Mouse (Mus musculus) limb, embryonic 15.5 days (tissue): ENCODE data around the gene En2. TPM values are rescaled to one million over a fixed set of nuclear protein-coding genes. Genes with fewer than 3 reads are reported as not detected.

Source experiments
- ATAC-seq: fragments of 200-750 bp; cut with Nextera tagmentation; 2 replicates; pipeline ENCODE4 v1.8.0; 2017; ENCODE audit warnings: low read depth, moderate TSS enrichment; ENCODE audit not compliant: insufficient number of reproducible peaks, low FRiP score, low TSS enrichment
- H3K27ac ChIP-seq: fragments of 300-500 bp; sonication (generic); 2 replicates; pipeline ENCODE4 v1.5.1; 2015; ENCODE audit warnings: moderate library complexity, mild to moderate bottlenecking, inconsistent platforms
- H3K27me3 ChIP-seq: fragments of 300-500 bp; sonication (generic); 2 replicates; pipeline ENCODE4 v1.6.1; 2015; ENCODE audit warnings: inconsistent platforms
- H3K36me3 ChIP-seq: fragments of 300-500 bp; sonication (generic); 2 replicates; pipeline ENCODE4 v1.6.1; 2015; ENCODE audit warnings: inconsistent platforms
- H3K4me1 ChIP-seq: fragments of 300-500 bp; sonication (generic); 2 replicates; pipeline ENCODE4 v1.6.1; 2015; ENCODE audit warnings: inconsistent platforms
- H3K4me2 ChIP-seq: fragments of 300-500 bp; sonication (generic); 2 replicates; pipeline ENCODE4 v1.6.1; 2015; ENCODE audit warnings: mild to moderate bottlenecking, inconsistent platforms
- H3K4me3 ChIP-seq: fragments of 300-500 bp; sonication (generic); 2 replicates; pipeline ENCODE4 v1.5.1; 2015; ENCODE audit warnings: mild to moderate bottlenecking, inconsistent platforms
- H3K9ac ChIP-seq: fragments of 300-500 bp; sonication (generic); 2 replicates; pipeline ENCODE4 v1.6.1; 2015; ENCODE audit warnings: inconsistent platforms
- H3K9me3 ChIP-seq: fragments of 300-500 bp; sonication (generic); 2 replicates; pipeline ENCODE4 v1.6.1; 2016; ENCODE audit warnings: inconsistent platforms
- WGBS: fragments of 180-500 bp; shearing (Covaris S2); methylation state at CpG from one replicate; pipeline ENCODE4 v1.1.7; 2015; 5-methylcytosine and 5-hydroxymethylcytosine counted together
- polyA plus RNA-seq: library from polyadenylated mRNA; unstranded; fragments of >200 nt; fragmentation: Nextera tagmentation; extraction: Ambion mirVana; gene quantifications from 2 replicates; pipeline ENCODE4 v1.2.1, GENCODE M21; 2015

En2 gene
- polyA plus RNA-seq, 1 experiment from 2014 or later, result not detected

DNA sequence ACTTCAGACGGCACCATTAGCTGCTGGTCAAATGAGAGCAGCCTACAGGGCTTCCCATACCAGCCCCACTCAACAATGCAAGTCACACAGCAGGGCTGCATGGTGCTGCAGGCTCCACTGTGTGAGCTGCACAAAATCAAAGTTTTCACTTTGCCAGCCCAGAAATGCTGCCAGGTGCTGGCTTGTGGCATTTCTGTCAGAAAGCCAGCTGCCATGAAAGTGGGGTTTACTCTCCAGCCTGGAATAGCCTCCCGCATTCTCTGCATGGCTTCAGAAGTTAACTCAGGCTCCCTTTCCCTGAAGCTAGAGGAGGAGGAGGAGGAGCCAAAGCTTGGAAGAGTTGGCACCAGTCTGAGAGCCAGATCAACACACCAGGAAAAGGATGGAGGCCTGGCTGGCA is 29.1 kb upstream of the En2 start:
- H3K4me3 ChIP-seq, result no peak overlapping the region
- WGBS, result 23% methylated on average over 2 of the region's 2 CpGs
- H3K4me1 ChIP-seq, result no peaks in the 10 kb centered on the region
- H3K27me3 ChIP-seq, result peaks cover 27% of the 10 kb centered on the region
- no peaks in the 10 kb centered on the region for H3K9me3 ChIP-seq
- ATAC-seq, result no peak
- H3K27ac ChIP-seq, result no peak overlapping the region
- H3K4me2 ChIP-seq, result no peak overlapping the region
- H3K9ac ChIP-seq, result no peak overlapping the region
- H3K36me3 ChIP-seq, result no peaks in the 10 kb centered on the region

DNA sequence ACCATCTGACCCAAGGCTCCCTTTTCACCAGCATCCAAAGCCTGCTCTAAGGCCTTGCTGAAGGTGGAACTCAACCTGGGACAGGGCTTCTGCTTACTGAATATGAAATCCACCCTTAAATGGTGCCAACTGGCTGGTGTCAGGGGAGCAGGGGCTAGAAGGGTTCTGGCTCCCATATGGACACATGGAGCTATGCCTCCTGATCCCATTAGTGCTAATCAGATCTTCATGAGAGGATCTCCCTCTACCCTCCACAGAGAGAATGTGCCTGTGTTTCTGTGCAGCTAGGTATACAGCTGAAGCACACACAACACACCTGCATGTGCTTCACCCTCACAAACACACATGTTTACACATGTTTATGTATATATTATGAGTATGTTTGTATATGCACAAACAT is 20.9 kb upstream of the En2 start:
- H3K27ac ChIP-seq, result no peak overlapping the region
- ATAC-seq, result no peak
- H3K4me1 ChIP-seq, result no peaks in the 10 kb centered on the region
- H3K4me2 ChIP-seq, result no peak overlapping the region
- peaks cover 15% of the 10 kb centered on the region for H3K27me3 ChIP-seq
- no peaks in the 10 kb centered on the region for H3K9me3 ChIP-seq
- H3K9ac ChIP-seq, result no peak overlapping the region
- no peak overlapping the region for H3K4me3 ChIP-seq
- no peaks in the 10 kb centered on the region for H3K36me3 ChIP-seq

- ATAC-seq, result no peak
- H3K9me3 ChIP-seq, result no peaks in the 10 kb centered on the region
- 67% methylated on average over 8 of the region's 8 CpGs for WGBS
- peaks cover 24% of the 10 kb centered on the region for H3K27me3 ChIP-seq
- H3K4me1 ChIP-seq, result no peaks in the 10 kb centered on the region
- H3K4me3 ChIP-seq, result no peak overlapping the region
- no peak overlapping the region for H3K4me2 ChIP-seq
- H3K27ac ChIP-seq, result no peak overlapping the region
- no peaks in the 10 kb centered on the region for H3K36me3 ChIP-seq
- no peak overlapping the region for H3K9ac ChIP-seq
Observed at GRCm38 (mm10) chr5:28146018-28146417, 19.5 kb upstream of the En2 start.

- Histone ChIP-seq H3K4me3 (no peak overlapping the region), H3K9me3 (no peaks in the 10 kb centered on the region), H3K9ac (no peak overlapping the region), H3K27ac (no peak overlapping the region), H3K36me3 (no peaks in the 10 kb centered on the region), H3K4me2 (no peak overlapping the region), H3K4me1 (no peaks in the 10 kb centered on the region), H3K27me3 (peaks cover 38% of the 10 kb centered on the region)
- no peak for ATAC-seq
- 40% methylated on average over 3 of the region's 3 CpGs for WGBS
Observed at GRCm38 (mm10) chr5:28148473-28148872, 17.0 kb upstream of the En2 start.

DNA sequence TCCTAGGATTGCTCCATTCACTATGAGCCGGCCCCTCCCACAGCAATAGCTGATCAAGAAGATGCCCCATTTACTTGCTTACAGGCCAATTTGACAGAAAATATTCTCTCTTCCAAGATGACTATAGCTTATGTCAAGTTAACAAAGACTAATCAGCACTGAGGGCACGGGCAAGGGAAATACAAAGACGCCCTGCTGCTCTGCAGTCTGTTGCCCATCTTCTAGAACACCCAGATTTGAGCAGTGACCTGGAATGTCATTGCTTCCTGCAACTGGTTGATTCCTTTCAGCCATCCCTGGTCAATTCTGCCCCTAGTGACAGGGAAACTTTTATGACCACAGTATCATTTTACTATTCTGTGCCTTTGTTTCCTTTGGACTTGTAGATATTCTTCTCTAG is 16.1 kb upstream of the En2 start:
- no peak overlapping the region for H3K4me3 ChIP-seq
- H3K27ac ChIP-seq, result no peak overlapping the region
- WGBS, result 88% methylated on average over 3 of the region's 3 CpGs
- H3K27me3 ChIP-seq, result peaks cover 48% of the 10 kb centered on the region
- H3K4me2 ChIP-seq, result no peak overlapping the region
- no peak for ATAC-seq
- H3K36me3 ChIP-seq, result no peaks in the 10 kb centered on the region
- no peaks in the 10 kb centered on the region for H3K9me3 ChIP-seq
- H3K4me1 ChIP-seq, result no peaks in the 10 kb centered on the region
- no peak overlapping the region for H3K9ac ChIP-seq

GRCm38 (mm10) chr5:28157044-28157730 is 8.3 kb upstream of the En2 start:
- Histone ChIP-seq H3K4me1 (peaks cover 18% of the 10 kb centered on the region), H3K9me3 (no peaks in the 10 kb centered on the region), H3K4me2 (no peak overlapping the region), H3K9ac (no peak overlapping the region), H3K27me3 (peaks cover 95% of the 10 kb centered on the region), H3K27ac (no peak overlapping the region), H3K4me3 (no peak overlapping the region), H3K36me3 (no peaks in the 10 kb centered on the region)
- ATAC-seq, result no peak
- 2% methylated on average over 9 of the region's 9 CpGs for WGBS

- Histone ChIP-seq H3K9ac (no peak overlapping the region), H3K36me3 (no peaks in the 10 kb centered on the region), H3K4me1 (peaks cover 18% of the 10 kb centered on the region), H3K4me3 (no peak overlapping the region), H3K9me3 (no peaks in the 10 kb centered on the region), H3K27me3 (peaks cover 95% of the 10 kb centered on the region), H3K4me2 (peak overlapping the region; percentile 34; the same call in 1 of the 2 replicates), H3K27ac (no peak overlapping the region)
- 3% methylated on average over 17 of the region's 17 CpGs for WGBS
- no peak for ATAC-seq
Observed at GRCm38 (mm10) chr5:28157781-28158180, 7.7 kb upstream of the En2 start.

DNA sequence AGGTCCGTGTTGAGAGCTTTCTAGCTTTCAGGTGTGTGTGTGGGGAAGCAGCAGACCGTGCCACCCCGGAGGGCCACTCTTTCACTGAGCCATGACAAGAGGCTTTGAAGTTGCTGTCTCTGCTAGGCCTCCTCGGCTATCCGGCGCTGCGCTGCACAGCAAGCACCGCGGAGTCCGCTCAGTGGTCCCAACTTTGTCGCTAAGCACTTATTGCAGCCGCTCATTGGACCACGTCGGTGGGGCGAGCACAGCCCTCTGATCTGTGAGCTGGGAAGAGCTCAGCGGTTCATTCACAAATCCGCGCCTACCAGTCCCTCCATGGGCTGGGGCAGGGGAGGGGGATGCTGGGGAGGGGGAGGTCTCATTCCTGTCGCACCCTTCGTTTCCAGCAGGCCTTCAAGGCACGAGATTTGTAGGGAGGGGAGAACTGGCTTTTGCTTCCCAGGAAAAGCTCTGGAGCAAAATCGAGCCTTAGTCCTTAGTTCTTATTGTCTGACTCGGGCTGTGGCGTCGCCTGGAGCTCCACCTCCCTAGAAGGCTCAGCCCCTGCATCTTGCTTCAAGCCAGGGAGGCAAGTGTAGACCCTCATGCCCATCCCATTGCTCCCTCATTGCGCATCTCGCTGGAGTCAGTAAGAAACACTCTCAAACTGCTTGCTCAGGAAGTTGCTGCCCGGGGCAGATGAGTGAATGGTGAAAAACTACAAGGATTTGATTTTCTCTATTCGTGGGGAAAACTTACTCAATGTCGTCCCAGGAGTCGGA is 7.0 kb upstream of the En2 start:
- peak overlapping the region; percentile 34 for H3K4me2 ChIP-seq
- WGBS, result 1% methylated on average over 31 of the region's 31 CpGs
- no peak overlapping the region for H3K9ac ChIP-seq
- H3K4me1 ChIP-seq, result peaks cover 18% of the 10 kb centered on the region
- H3K27ac ChIP-seq, result no peak overlapping the region
- ATAC-seq, result no peak
- H3K27me3 ChIP-seq, result peaks cover 94% of the 10 kb centered on the region
- H3K9me3 ChIP-seq, result no peaks in the 10 kb centered on the region
- peak overlapping the region; percentile 14; the same call in 1 of the 2 replicates for H3K4me3 ChIP-seq
- no peaks in the 10 kb centered on the region for H3K36me3 ChIP-seq

GRCm38 (mm10) chr5:28159072-28159458 is 6.4 kb upstream of the En2 start:
- 1% methylated on average over 15 of the region's 15 CpGs for WGBS
- Histone ChIP-seq H3K36me3 (no peaks in the 10 kb centered on the region), H3K9me3 (no peaks in the 10 kb centered on the region), H3K4me1 (peaks cover 18% of the 10 kb centered on the region), H3K27ac (no peak overlapping the region), H3K4me3 (no peak overlapping the region), H3K4me2 (no peak overlapping the region), H3K27me3 (peaks cover 94% of the 10 kb centered on the region), H3K9ac (no peak overlapping the region)
- ATAC-seq, result no peak

DNA sequence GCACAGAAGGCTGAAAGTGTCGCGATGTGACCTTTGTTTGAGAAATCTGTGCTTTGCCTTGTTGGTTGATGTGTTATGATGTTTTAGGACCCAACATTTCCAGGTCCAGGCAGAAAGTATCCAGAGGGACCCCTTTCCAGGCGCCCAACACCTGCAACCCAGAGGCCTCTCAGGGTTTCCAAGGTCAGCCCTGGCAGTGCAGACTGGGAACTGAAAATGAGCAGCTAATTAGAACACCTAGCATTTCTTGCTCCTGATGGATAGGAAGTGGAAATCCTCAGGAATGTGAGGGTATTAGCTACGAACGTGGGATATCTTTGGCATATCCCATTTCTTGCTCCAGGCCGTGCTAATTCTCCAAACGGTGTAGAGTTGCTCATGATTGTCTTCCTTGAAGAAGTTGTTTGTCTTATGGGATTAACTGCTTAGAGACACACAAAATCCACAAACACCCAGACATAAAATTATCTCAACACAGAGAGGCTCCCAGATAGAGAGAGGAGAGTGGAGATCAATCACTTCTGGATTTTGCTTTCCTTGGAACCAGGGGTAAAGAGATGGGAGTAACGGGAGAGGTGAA is 5.5 kb upstream of the En2 start:
- no peaks in the 10 kb centered on the region for H3K9me3 ChIP-seq
- no peaks in the 10 kb centered on the region for H3K36me3 ChIP-seq
- no peak overlapping the region for H3K9ac ChIP-seq
- H3K27ac ChIP-seq, result no peak overlapping the region
- no peak overlapping the region for H3K4me3 ChIP-seq
- ATAC-seq, result no peak
- H3K4me1 ChIP-seq, result peaks cover 18% of the 10 kb centered on the region
- no peak overlapping the region for H3K4me2 ChIP-seq
- WGBS, result 4% methylated on average over 8 of the region's 8 CpGs
- H3K27me3 ChIP-seq, result peaks cover 96% of the 10 kb centered on the region

GRCm38 (mm10) chr5:28161383-28161937 is 4.0 kb upstream of the En2 start:
- H3K27ac ChIP-seq, result no peak overlapping the region
- H3K36me3 ChIP-seq, result no peaks in the 10 kb centered on the region
- no peak overlapping the region for H3K9ac ChIP-seq
- H3K27me3 ChIP-seq, result peaks cover 96% of the 10 kb centered on the region
- no peak for ATAC-seq
- no peak overlapping the region for H3K4me2 ChIP-seq
- 2% methylated on average over 20 of the region's 20 CpGs for WGBS
- H3K9me3 ChIP-seq, result no peaks in the 10 kb centered on the region
- H3K4me1 ChIP-seq, result peaks cover 31% of the 10 kb centered on the region
- H3K4me3 ChIP-seq, result no peak overlapping the region

GRCm38 (mm10) chr5:28161938-28162402 is 3.5 kb upstream of the En2 start:
- Histone ChIP-seq H3K27ac (no peak overlapping the region), H3K27me3 (peaks cover 96% of the 10 kb centered on the region), H3K36me3 (no peaks in the 10 kb centered on the region), H3K9ac (no peak overlapping the region), H3K4me3 (no peak overlapping the region), H3K4me2 (no peak overlapping the region), H3K9me3 (no peaks in the 10 kb centered on the region), H3K4me1 (peaks cover 36% of the 10 kb centered on the region)
- WGBS, result 0% methylated on average over 24 of the region's 24 CpGs
- no peak for ATAC-seq
